Mouse (Mus musculus) splenic B cell, adult 2 months (primary cell): ENCODE data around the gene Nudt22.

Experiments
- DNase-seq: peaks from one replicate; pipeline ENCODE4 v3.0.0-alpha.2; 2011; ENCODE audit warnings: low read depth, low spot score
- H3K27me3 ChIP-seq: 2 replicates; pipeline ENCODE4 v1.6.1; 2012; ENCODE audit warnings: mild to moderate bottlenecking, low read length, moderate library complexity, mixed read lengths; ENCODE audit not compliant: control insufficient read depth, poor library complexity, insufficient read depth, severe bottlenecking
- H3K36me3 ChIP-seq: 2 replicates; pipeline ENCODE4 v1.6.1; 2012; ENCODE audit warnings: mild to moderate bottlenecking, low read length, moderate library complexity, mixed read lengths; ENCODE audit not compliant: control insufficient read depth, poor library complexity, insufficient read depth, severe bottlenecking

Gene Nudt22

DNA sequence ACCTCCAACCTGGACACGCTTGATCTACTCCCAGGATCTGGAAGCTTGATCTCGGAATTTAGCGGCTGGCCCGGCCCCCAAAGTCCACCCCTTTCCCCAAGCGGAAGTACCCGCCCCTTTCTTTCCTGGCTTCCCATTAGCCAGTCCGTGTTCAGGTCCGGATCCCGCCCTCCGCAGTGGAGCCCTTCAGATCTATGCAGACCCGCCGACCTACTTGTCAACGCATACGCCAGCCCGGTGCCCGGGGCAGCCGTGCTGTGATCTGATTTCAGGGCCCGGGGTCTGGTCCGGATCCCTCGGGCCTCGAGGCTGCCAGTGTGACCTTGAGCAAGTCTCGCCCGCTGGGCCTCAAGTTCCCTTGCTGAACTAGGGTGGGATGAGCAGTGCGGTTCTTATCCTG, at the start of gene Nudt22, which contains the start of gene Trpt1:
TSS of gene Nudt22 (minus strand) at position 112 of the 400 bp plus-strand sequence.
TSS of gene Trpt1 (plus strand) at position 126 of the 400 bp plus-strand sequence.
- peaks cover 7% of the 10 kb centered on the region for H3K36me3 ChIP-seq
- DNase-seq = peak; percentile 61
- no peaks in the 10 kb centered on the region for H3K27me3 ChIP-seq

DNA sequence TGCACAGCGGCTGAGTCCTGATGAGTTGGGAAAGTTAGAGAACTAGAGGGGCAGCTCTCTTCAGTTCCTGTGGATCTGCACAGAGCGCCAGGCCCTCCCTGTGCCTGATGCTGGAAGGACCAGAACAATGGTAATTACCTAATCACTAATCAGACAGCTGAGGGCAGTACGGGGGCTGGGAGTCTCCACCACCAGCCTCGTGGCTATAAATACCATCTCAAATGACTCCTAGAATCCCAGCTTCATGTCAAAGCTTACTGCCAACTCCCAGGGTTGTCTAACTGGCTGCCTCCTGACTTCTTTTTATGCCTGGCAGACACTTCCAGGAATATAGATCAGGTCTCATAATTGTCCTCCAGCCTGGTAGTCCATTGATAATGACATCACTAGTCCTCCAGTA, 48.8 kb upstream of the Nudt22 start:
- Histone ChIP-seq H3K36me3 (no peaks in the 10 kb centered on the region), H3K27me3 (no peaks in the 10 kb centered on the region)
- DNase-seq = no peak

DNA sequence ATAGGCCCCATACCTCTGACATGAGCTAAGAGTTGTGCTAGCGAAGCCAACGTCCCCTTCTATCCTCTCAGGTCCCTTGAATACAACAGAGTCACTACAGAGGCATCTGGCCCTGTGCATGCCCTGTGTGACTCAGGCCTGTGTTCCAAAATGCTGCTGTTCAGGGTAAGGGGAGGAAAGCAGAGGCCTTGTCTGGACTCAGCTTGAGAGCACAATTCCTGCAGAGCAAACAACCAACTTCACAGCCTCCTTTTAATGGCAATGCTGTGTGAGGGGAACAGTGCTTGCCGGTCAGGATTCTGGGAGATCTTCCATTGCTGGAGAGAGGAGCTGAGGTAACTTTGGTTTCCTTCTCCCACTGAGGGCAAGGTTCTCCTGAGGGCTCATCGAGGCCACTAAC, 48.4 kb upstream of the Nudt22 start:
- DNase-seq = no peak
- Histone ChIP-seq H3K36me3 (no peaks in the 10 kb centered on the region), H3K27me3 (no peaks in the 10 kb centered on the region)

DNA sequence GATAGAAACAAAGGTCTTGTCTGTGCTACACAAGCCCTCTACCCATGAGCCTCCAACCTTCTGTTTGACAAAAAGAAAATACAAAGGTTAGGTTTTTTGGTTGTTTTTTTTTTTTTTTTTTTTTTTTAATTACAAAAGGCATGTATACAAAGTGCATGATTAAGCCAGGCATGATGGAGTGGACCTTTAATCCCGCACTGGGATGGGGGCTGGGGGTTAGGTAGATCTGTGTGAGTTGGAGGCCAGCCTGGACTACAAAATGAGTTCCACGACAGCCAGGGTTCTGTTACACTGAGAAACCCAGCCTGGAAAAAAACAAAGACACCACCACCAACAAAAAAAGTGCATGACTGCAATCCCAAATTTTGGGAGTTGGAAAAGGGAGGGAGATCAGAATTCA, 45.3 kb upstream of the Nudt22 start:
- Histone ChIP-seq H3K36me3 (no peaks in the 10 kb centered on the region), H3K27me3 (no peaks in the 10 kb centered on the region)
- no peak for DNase-seq

DNA sequence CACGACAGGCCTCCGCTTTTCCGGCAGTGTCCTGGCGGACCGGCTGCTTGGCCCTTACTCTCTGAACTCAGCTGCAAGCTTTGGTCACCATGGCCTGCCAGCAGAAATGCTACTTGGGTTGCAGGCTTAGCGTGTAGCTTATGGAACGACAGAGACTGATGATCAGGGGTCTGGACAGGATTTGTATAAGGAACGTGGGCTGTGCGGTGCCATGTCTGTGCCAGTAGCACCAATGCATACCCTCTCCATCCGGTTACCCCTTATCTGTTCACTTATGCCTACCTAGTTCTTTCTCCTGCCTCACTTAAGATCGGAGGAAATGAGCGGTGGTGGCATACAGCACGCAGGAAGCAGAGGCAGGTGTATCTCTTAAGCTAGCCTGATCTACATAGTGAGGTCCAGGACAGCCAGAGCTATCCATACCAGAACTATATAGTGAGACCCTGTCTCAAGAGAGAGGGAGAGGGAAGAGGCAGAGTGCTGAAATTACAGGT, 44.8 kb upstream of the Nudt22 start:
- H3K27me3 ChIP-seq = no peaks in the 10 kb centered on the region
- H3K36me3 ChIP-seq = no peaks in the 10 kb centered on the region
- no peak for DNase-seq

DNA sequence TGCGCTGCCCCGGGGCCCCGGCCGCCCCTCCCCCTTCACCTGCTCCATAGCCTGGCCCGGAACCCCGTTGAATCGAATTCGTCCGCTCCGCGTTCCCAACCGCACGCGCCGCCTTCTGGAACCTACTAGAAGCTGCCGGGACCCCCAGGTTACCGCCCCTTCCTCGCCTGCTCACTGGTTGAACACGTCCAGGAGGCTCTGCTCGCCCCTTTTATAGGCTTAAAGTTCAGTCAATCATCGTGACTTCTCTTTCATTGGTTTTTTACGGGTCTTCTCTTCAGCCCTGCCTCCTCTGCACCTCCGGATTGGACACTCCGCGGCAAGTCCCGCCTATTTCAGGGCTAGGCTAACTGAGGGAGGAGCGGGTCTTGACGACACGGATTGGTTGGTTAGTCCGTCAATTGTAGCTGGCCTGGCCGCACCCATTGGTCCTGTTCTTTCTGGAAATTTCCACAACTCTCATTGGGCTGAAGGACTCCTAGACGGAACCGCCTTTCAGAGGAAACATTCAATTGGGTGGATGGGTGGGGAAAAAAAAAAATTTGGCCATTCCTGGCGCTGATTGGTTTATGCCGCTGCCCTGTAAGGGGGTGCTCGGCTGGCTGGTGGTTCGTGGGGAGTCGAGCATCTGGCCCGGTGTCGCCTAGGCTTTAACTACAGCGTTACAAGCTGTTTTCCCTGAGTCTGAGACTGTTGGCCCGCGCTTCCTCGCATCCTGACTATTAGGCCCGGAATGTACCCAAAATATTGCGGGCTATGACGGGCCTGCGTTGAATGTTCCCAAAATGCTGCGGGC, 44.1 kb upstream of the Nudt22 start, which contains the start of gene Stip1:
TSS of gene Stip1 (minus strand) at position 127 of the 796 bp plus-strand sequence.
- DNase-seq = peak; percentile 100
- H3K27me3 ChIP-seq = no peaks in the 10 kb centered on the region
- H3K36me3 ChIP-seq = no peaks in the 10 kb centered on the region

DNA sequence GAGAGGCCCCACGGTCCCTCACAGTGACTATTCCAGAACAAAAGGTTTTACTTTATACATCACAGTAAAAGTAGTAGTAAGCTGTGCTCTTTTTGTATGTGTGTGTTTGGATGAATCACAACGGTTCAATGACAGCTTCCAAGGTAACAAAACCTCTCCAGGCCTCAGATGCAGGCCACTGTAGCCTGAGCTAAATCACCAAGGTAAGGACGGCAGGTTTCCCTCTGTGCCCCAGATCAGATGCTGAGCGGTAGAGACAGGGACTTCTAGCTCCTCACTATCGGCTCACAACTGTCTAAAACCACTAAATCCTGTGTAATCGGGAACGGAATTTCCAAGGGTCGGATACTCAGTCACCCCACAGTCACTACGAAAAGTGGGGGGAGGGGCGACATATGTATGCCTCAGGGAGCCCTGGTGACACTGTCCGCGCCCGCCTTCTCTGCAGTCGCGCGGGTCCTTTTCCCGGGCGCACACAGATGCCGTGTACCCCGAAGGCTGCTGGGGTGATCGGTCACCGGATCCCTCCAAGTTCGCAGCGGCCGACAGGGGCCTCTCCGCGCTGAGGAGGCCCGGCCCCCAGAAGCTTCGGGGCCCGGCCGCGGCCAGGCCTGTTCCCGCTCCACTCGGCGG, 43.3 kb upstream of the Nudt22 start:
- Histone ChIP-seq H3K27me3 (no peaks in the 10 kb centered on the region), H3K36me3 (peaks cover 4% of the 10 kb centered on the region; the same call in 1 of the 2 replicates)
- DNase-seq = peak; percentile 73

DNA sequence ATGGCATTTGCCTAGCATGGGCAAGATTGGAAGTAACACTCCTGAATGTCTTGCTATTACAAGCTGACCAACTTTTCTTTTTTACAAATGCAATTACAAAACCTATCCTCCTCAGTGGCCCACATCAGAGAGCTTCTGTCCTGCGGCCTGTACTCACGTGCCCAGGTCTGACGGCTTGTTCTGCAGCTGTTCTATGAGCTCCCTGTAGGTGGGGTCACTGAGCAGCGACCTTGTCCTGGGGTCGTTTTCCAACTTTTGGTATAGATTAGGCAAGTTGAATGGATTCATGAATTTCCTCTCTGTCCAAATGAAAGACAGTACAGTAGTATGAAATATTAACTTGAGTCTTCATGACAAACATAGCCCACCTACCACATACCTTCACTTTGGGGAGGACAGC, 38.1 kb upstream of the Nudt22 start:
- H3K36me3 ChIP-seq = peaks cover 19% of the 10 kb centered on the region
- no peaks in the 10 kb centered on the region for H3K27me3 ChIP-seq
- no peak for DNase-seq

DNA sequence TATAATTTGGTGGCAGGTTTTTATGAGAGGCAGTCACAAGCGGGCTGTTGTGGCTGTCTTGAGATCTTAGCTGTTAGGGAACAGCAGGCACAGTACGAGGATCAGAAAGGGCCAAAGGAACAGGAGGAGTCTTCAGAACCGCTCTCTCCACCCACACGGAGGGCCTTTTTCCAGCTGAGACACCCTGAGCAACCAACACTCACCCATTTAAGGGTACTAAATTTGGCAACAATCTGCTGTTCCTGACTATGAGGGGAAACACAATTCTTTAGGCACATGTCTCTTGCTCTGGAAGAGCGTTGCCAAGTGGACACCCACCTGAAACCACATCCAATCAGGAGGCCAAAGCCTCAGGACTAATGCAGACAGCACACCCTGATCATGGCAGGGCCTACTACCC, 33.6 kb upstream of the Nudt22 start:
- no peak for DNase-seq
- Histone ChIP-seq H3K36me3 (peaks cover 30% of the 10 kb centered on the region), H3K27me3 (no peaks in the 10 kb centered on the region)

DNA sequence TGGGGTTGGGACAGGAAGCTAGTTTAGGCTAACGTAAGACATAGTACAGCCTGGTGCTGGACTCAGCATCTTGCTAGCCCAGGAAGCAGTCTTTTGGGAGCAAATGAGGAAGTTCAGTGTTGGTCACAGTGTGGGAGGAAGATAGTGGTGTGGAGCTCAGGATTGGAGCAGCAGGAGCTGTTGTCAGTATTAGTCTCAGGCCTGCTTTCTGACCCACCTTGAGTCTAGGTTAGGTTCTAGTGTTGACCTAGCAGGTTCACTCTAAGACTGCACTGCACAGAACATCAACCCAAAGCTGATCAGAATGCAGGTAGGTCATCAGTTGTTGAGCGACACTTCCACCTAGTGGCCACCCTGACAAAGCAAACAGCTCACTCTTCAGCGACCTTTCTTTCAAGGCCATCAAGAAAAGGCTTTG, 24.3 kb upstream of the Nudt22 start:
- peaks cover 11% of the 10 kb centered on the region for H3K36me3 ChIP-seq

DNA sequence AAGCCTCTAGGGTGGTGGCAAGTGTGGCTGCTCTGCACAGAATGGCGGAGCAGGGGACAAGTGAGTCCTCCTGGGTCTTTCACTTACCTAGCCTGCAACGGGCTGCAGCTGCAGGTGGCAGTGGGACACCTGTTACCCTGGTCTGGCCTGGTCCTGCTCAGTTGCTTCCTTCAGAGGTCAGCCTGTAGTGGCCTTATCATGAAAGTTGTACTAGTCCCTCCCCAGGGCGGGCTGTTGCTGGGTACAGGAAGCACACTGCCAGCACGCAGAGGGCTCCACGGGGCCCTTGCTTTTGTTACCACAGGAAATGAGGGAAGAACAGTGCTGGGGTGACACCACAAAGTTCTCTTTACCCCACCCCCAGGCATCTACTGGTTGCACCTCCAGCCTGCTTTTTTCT, 23.3 kb upstream of the Nudt22 start, which contains the start of gene Fermt3:
TSS of gene Fermt3 (minus strand) at position 279 of the 400 bp plus-strand sequence.
- Histone ChIP-seq H3K27me3 (no peaks in the 10 kb centered on the region), H3K36me3 (peaks cover 10% of the 10 kb centered on the region)
- DNase-seq = peak; percentile 79

More for the DNA sequence above, 24.3 kb upstream of the Nudt22 start:
- no peaks in the 10 kb centered on the region for H3K27me3 ChIP-seq
- peak; percentile 88 for DNase-seq

DNA sequence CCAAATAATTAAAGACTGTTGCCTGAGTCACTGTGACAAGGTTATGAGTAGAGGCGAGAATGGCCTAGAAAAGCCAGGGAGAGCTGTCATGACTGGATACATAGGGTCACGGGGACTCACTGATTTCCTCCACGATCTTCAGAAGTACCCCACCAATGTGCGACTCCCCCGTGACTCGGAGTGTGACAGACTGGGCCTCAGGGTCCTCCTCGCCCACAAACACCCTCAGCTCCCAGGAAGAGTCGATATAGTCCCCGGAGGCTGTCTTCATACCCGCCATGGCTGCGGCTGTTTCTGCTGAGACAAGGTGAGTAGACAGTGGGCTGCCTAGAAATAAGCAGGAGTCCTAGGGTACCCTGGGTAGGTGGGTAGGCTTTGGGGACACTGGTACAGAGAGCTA, 22.6 kb upstream of the Nudt22 start:
- H3K36me3 ChIP-seq = peaks cover 14% of the 10 kb centered on the region
- H3K27me3 ChIP-seq = no peaks in the 10 kb centered on the region
- no peak for DNase-seq

DNA sequence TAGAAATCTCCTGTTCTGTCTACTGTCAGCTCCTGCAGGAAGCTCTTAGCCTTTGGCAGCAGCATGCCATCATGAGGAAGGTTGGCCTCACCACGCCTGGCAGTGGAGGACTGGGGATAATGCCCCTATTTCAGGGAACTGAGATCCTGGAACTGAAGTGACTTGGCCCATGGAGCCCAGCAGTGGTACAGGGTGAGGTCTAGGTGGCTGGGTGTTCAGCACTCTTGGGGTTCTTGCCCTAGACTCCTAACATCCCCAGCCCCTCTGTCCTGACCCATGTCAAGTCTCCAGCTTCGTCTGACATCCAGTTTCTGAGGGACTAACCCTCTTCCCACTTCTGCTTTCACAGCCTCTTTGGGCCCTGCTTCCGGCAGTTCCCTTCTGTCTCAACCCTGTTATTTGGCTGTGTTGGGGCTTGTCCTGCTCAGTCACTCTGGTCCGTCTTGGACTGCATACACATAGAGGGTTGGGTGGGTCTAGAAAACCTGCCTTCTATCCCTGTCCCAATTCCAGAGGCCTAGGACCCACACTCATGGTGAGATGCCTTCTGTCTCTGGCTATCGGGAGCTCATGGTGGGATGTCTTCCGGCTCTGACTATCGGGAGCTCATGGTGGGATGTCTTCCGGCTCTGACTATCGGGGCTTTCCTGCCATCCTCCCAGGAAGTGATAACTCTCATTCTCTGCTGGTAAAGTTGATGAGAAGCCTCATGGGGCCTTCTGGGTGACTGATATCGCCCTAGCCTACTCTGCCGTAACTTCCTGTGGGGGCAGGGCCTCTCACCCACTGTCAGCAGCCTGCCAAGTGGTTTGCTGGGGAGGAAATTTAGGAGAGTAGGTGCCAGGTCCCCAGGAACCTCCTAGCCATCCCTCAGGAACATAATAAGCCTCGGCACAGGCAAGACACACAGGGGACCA, 21.9 kb upstream of the Nudt22 start:
- no peaks in the 10 kb centered on the region for H3K27me3 ChIP-seq
- peak; percentile 81 for DNase-seq
- peaks cover 16% of the 10 kb centered on the region; the same call in 1 of the 2 replicates for H3K36me3 ChIP-seq

DNA sequence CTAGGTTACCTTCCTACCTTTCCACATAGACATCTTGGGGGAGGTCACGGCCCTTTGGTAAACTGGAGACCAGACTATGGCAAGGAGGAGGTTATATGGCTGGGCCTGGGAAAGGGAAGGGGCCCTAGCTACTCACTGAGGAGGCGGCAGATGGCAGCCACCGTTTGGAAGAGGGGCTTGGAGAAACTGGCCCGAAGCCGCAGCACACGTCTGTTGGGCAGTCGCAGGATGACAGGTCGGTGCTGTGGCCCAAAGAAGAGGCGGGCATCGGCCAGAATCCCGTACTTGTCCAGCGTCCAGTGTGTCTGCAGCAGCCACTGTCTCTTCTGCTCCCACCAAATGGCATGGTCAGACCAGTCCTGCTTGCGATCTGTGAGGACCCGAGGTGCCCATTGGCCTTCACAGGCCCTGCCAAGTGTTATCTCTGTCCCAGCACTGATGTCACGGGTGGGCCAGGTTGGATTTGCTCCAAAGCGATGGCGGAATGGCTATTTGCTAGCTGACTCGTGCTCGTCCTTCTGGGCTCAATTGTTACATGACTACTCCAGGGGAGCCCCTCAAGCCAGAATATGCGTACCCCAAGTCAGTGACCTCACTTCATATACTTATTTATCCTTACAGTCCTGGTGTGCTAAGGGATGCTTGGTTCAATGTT, 18.7 kb upstream of the Nudt22 start:
- Histone ChIP-seq H3K36me3 (peaks cover 14% of the 10 kb centered on the region; the same call in 1 of the 2 replicates), H3K27me3 (no peaks in the 10 kb centered on the region)
- no peak for DNase-seq
